Mouse (Mus musculus): Measurements from ENCODE around the gene Cst6. TPM values are rescaled to one million over a fixed set of nuclear protein-coding genes. Genes with fewer than 3 reads are reported as not detected.

The Cst6 gene
- polyA plus RNA-seq, 1 experiment from 2014 or later, result 0.69 TPM

DNA sequence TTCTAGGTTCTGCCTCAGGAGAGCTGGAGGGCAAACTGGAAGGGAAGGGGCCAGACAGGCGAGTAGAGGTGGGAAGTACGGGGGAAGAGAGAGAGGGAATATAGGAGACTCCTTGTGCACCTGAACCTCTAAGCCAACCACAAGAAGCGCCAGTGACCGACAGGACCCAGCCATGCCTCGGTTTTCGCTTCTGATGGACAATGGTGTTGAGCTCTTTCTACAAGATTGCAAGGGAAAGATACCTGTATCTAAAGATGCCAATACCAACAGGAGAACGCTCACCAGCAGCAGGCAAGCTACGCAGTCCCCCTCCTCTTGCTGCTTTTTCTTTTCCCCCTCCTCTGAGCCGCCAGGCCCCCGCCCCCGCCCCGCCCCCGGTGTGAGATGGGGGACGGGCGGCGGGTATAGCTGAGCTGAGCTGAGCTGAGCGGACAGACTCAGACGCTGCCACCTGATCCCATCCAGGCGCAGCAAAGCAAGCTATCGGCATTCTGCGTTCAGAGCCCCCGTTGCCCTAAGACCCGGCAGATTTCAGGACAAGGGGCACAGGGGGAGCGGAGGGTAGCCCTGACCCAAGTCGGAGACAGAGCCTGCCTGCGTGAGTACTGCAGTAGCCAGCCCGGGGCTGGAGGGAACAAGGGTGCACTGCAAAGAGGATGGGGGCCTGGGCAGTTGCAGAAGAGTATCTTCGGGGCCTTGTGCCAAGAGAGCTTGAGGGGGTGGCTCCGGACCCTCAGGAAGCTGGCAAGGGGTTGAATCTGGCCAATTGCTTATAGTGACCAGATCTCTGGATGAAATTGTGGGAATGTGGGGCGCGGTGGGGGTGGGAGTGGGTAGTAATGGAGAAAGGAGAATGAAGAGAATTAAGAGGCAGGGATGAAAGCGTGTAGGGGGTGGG lies 51.2 kb downstream of the Cst6 start, which contains the start of gene Gal3st3:
TSS of gene Gal3st3 (plus strand) at position 429 of the 898 bp plus-strand sequence.
- no peaks in the 10 kb centered on the region for H3K4me1 ChIP-seq (ENCODE audit: control insufficient read depth, insufficient read depth, low read length)
- peak within 1 kb of the TSS; percentile 81 for H3K4me2 ChIP-seq (ENCODE audit: low read depth, low read length)
- H3K27ac ChIP-seq (replicated peaks; ENCODE audit: low read depth, low read length), result no peak within 1 kb of the TSS; the same call in 1 of the 2 replicates
- DNase-seq (ENCODE audit: low spot score) (peak; percentile 76), ATAC-seq (replicated peaks; ENCODE audit: insufficient number of reproducible peaks, low FRiP score, low TSS enrichment, low read depth) (no peak)
- peak within 1 kb of the TSS; percentile 46 for H3K4me3 ChIP-seq (ENCODE audit: low read depth, low read length)
- peak within 1 kb of the TSS; percentile 70 for H3K9ac ChIP-seq (replicated peaks; ENCODE audit: low read length)
- 6% methylated on average over 32 of the region's 32 CpGs for WGBS
- H3K9me3 ChIP-seq (replicated peaks; ENCODE audit: control insufficient read depth, low read length), result no peaks in the 10 kb centered on the region
- no peaks in the 10 kb centered on the region for H3K27me3 ChIP-seq (ENCODE audit: control insufficient read depth, insufficient read depth, low read length)
- no peaks in the 10 kb centered on the region for H3K36me3 ChIP-seq (replicated peaks; ENCODE audit: control insufficient read depth, insufficient read depth, low read depth, low read length)

DNA sequence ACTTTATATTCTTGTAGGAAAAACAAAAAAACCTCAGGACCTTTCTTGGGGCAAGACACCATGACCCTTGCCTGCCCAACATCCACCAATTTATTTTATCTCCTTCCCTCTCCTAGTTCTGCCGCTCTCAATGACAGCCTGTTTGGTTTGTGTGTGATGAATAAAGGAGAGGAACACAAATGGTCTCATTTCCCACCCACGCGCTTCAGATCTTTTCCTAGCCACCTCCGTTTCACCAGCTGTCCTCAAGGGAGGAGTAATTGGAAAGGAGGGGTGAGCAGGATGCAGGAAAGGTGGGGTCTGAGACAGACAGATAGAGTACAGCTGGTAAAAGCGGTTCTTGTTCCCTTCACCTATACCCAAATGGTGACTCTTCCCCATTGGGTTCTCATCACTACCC lies 52.7 kb downstream of the Cst6 start:
- Histone ChIP-seq H3K4me2 (ENCODE audit: low read depth, low read length) (no peak overlapping the region), H3K9ac (replicated peaks; ENCODE audit: low read length) (no peak overlapping the region), H3K27me3 (ENCODE audit: control insufficient read depth, insufficient read depth, low read length) (no peaks in the 10 kb centered on the region), H3K4me3 (ENCODE audit: low read depth, low read length) (no peak overlapping the region), H3K36me3 (replicated peaks; ENCODE audit: control insufficient read depth, insufficient read depth, low read depth, low read length) (peaks cover 3% of the 10 kb centered on the region), H3K27ac (replicated peaks; ENCODE audit: low read depth, low read length) (no peak overlapping the region), H3K4me1 (ENCODE audit: control insufficient read depth, insufficient read depth, low read length) (no peaks in the 10 kb centered on the region), H3K9me3 (replicated peaks; ENCODE audit: control insufficient read depth, low read length) (no peaks in the 10 kb centered on the region)
- no peak for ATAC-seq (replicated peaks; ENCODE audit: insufficient number of reproducible peaks, low FRiP score, low TSS enrichment, low read depth)
- 73% methylated on average over 5 of the region's 5 CpGs for WGBS
- DNase-seq (ENCODE audit: low spot score), result no peak

DNA sequence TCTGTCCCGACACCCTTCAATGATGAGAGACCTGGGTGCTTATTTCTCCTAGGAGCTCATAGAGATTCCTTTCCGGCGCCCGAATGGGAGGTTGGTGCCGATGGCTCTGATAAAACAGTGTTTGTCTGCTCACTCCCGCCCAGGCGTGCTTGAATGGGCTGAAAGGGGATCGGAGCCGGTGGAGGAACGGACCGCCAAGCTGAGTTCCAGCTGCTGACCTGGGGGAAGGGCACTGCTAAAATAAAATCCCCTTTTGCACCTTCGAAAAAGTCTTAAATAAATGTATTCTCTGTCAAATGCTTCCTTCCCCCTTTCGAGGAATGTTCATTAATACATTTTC lies 53.7 kb downstream of the Cst6 start:
- Histone ChIP-seq H3K27ac (replicated peaks; ENCODE audit: low read depth, low read length) (peak overlapping the region; percentile 37; the same call in 1 of the 2 replicates), H3K9me3 (replicated peaks; ENCODE audit: control insufficient read depth, low read length) (no peaks in the 10 kb centered on the region), H3K4me1 (ENCODE audit: control insufficient read depth, insufficient read depth, low read length) (no peaks in the 10 kb centered on the region), H3K4me2 (ENCODE audit: low read depth, low read length) (peak overlapping the region; percentile 65), H3K27me3 (ENCODE audit: control insufficient read depth, insufficient read depth, low read length) (no peaks in the 10 kb centered on the region), H3K36me3 (replicated peaks; ENCODE audit: control insufficient read depth, insufficient read depth, low read depth, low read length) (peaks cover 3% of the 10 kb centered on the region), H3K4me3 (ENCODE audit: low read depth, low read length) (peak overlapping the region; percentile 63), H3K9ac (replicated peaks; ENCODE audit: low read length) (peak overlapping the region; percentile 62)
- WGBS, result 5% methylated on average over 13 of the region's 13 CpGs
- no peak for DNase-seq (ENCODE audit: low spot score)
- ATAC-seq (replicated peaks; ENCODE audit: insufficient number of reproducible peaks, low FRiP score, low TSS enrichment, low read depth), result peak; percentile 55

DNA sequence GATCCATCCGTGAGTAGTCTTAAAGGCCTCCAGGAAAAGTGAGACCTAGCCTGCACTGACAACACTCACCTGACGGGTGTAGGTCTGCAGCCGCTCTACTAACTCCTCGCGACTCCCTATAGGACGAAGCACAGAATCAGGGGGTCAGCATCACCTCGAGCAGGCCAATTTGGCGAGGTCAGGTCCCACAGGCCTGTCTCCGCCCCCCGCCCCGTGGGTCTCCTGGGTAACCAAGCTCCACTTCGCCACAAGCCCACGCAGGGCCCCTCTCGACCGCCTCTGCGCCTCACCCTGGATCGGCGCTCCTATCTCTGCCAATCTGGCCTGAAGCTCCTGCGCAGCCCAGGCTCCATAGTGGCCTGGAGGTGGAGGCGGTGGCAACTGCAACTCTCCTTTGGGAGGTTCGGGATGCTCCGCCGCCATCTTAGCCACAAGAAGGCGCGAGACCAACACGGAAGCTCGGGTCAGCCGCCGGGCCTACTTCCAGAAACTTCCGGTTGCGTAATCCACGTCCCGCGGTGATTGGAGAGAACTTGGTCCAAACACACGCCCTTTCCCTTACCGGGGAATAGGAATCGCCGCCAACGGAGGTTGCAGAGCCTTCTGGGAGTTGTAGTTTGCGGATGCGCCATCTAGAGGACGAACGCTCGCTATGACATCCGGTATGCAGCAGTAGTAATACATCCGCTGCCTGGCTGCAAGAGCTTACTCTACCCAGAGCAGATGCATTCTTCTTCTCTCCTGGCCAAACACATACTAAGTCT lies 54.2 kb downstream of the Cst6 start, which contains the start of gene Sf3b2:
TSS of gene Sf3b2 (minus strand) at position 484 of the 764 bp plus-strand sequence.
- Histone ChIP-seq H3K4me1 (ENCODE audit: control insufficient read depth, insufficient read depth, low read length) (no peaks in the 10 kb centered on the region), H3K4me3 (ENCODE audit: low read depth, low read length) (peak within 1 kb of the TSS; percentile 63), H3K36me3 (replicated peaks; ENCODE audit: control insufficient read depth, insufficient read depth, low read depth, low read length) (peaks cover 7% of the 10 kb centered on the region), H3K9me3 (replicated peaks; ENCODE audit: control insufficient read depth, low read length) (no peaks in the 10 kb centered on the region), H3K27me3 (ENCODE audit: control insufficient read depth, insufficient read depth, low read length) (no peaks in the 10 kb centered on the region), H3K4me2 (ENCODE audit: low read depth, low read length) (peak within 1 kb of the TSS; percentile 65), H3K9ac (replicated peaks; ENCODE audit: low read length) (peak within 1 kb of the TSS; percentile 76), H3K27ac (replicated peaks; ENCODE audit: low read depth, low read length) (peak within 1 kb of the TSS; percentile 52; the same call in 1 of the 2 replicates)
- ATAC-seq (replicated peaks; ENCODE audit: insufficient number of reproducible peaks, low FRiP score, low TSS enrichment, low read depth), result peak; percentile 95
- WGBS, result under 1% methylated on average over 46 of the region's 46 CpGs
- peak; percentile 100 for DNase-seq (ENCODE audit: low spot score)

Other genes starting within 250 kb of the Cst6 start
- 214 and 235 TPM in 2 replicates for gene Rab1b, start 242.5 kb downstream of the Cst6 start, polyA plus RNA-seq (2014; fragmentation: Nextera tagmentation; extraction: Ambion mirVana)
- gene Klc2, start 231.0 kb downstream of the Cst6 start, polyA plus RNA-seq (2014; fragmentation: Nextera tagmentation; extraction: Ambion mirVana), result 18.9 and 19.8 TPM in 2 replicates
- gene Pacs1, start 76.5 kb downstream of the Cst6 start, polyA plus RNA-seq (2014; fragmentation: Nextera tagmentation; extraction: Ambion mirVana), result 24.4 and 28.4 TPM in 2 replicates
- gene Sf3b2, start 54.1 kb downstream of the Cst6 start, polyA plus RNA-seq (2014; fragmentation: Nextera tagmentation; extraction: Ambion mirVana), result 375 and 387 TPM in 2 replicates
- gene Gal3st3, start 51.2 kb downstream of the Cst6 start, polyA plus RNA-seq (2014; fragmentation: Nextera tagmentation; extraction: Ambion mirVana), result 8.5 and 11.3 TPM in 2 replicates
- not detected in 2 replicates for gene Catsper1, start 13.8 kb downstream of the Cst6 start, polyA plus RNA-seq (2014; fragmentation: Nextera tagmentation; extraction: Ambion mirVana)
- gene Eif1ad, start 17.2 kb upstream of the Cst6 start, polyA plus RNA-seq (2014; fragmentation: Nextera tagmentation; extraction: Ambion mirVana), result 58.2 and 63.7 TPM in 2 replicates
- gene Banf1, start 17.6 kb upstream of the Cst6 start, polyA plus RNA-seq (2014; fragmentation: Nextera tagmentation; extraction: Ambion mirVana), result 464 and 487 TPM in 2 replicates
- gene Sart1, start 39.1 kb upstream of the Cst6 start, polyA plus RNA-seq (2014; fragmentation: Nextera tagmentation; extraction: Ambion mirVana), result 72.9 and 76.1 TPM in 2 replicates
- 0.15 and 0.36 TPM in 2 replicates for gene Tsga10ip, start 53.0 kb upstream of the Cst6 start, polyA plus RNA-seq (2014; fragmentation: Nextera tagmentation; extraction: Ambion mirVana)
- gene Drap1, start 75.4 kb upstream of the Cst6 start, polyA plus RNA-seq (2014; fragmentation: Nextera tagmentation; extraction: Ambion mirVana), result 204 and 213 TPM in 2 replicates
- gene AI837181, start 75.6 kb upstream of the Cst6 start, polyA plus RNA-seq (2014; fragmentation: Nextera tagmentation; extraction: Ambion mirVana), result 33.2 and 36.7 TPM in 2 replicates
- gene Fosl1, start 98.0 kb upstream of the Cst6 start, polyA plus RNA-seq (2014; fragmentation: Nextera tagmentation; extraction: Ambion mirVana), result not detected in 2 replicates
- gene Ccdc85b, start 108.3 kb upstream of the Cst6 start, polyA plus RNA-seq (2014; fragmentation: Nextera tagmentation; extraction: Ambion mirVana), result 7.5 and 7.8 TPM in 2 replicates
- gene Fibp, start 111.0 kb upstream of the Cst6 start, polyA plus RNA-seq (2014; fragmentation: Nextera tagmentation; extraction: Ambion mirVana), result 105 and 115 TPM in 2 replicates
- 1.1 and 1.4 TPM in 2 replicates for gene Ctsw, start 118.9 kb upstream of the Cst6 start, polyA plus RNA-seq (2014; fragmentation: Nextera tagmentation; extraction: Ambion mirVana)
- gene Efemp2, start 124.4 kb upstream of the Cst6 start, polyA plus RNA-seq (2014; fragmentation: Nextera tagmentation; extraction: Ambion mirVana), result 80.9 and 91.9 TPM in 2 replicates
- 29.6 and 39.2 TPM in 2 replicates for gene Mus81, start 138.8 kb upstream of the Cst6 start, polyA plus RNA-seq (2014; fragmentation: Nextera tagmentation; extraction: Ambion mirVana)
- 3,308 and 3,397 TPM in 2 replicates for gene Cfl1, start 140.9 kb upstream of the Cst6 start, polyA plus RNA-seq (2014; fragmentation: Nextera tagmentation; extraction: Ambion mirVana)
- not detected in 2 replicates for gene 1700020D05Rik, start 154.2 kb upstream of the Cst6 start, polyA plus RNA-seq (2014; fragmentation: Nextera tagmentation; extraction: Ambion mirVana)
- 8.7 and 9.8 TPM in 2 replicates for gene Snx32, start 161.0 kb upstream of the Cst6 start, polyA plus RNA-seq (2014; fragmentation: Nextera tagmentation; extraction: Ambion mirVana)
- gene Ovol1, start 211.1 kb upstream of the Cst6 start, polyA plus RNA-seq (2014; fragmentation: Nextera tagmentation; extraction: Ambion mirVana), result 0.62 and 1.4 TPM in 2 replicates
- gene Ap5b1, start 218.5 kb upstream of the Cst6 start, polyA plus RNA-seq (2014; fragmentation: Nextera tagmentation; extraction: Ambion mirVana), result 1.7 and 2.1 TPM in 2 replicates